Mouse (Mus musculus) lung, postnatal 0 days (tissue): ENCODE results near the gene Prrt4.

Experiments
- CTCF ChIP-seq: IDR thresholded peaks from 2 replicates; pipeline ENCODE4 v1.5.1; 2016; ENCODE audit warnings: antibody characterized with exemption, mild to moderate bottlenecking
- EP300 ChIP-seq: IDR thresholded peaks from 2 replicates; pipeline ENCODE4 v1.6.1; 2016; ENCODE audit warnings: antibody characterized with exemption, mild to moderate bottlenecking, control low read depth

GRCm38 (mm10) chr6:29143608-29144007 lies 35.8 kb downstream of the Prrt4 start:
- peak; percentile 80 for TF ChIP-seq CTCF
- no peak for TF ChIP-seq EP300
